Mouse (Mus musculus): ENCODE measurements around the gene Slc25a14. TPM values are rescaled to one million over a fixed set of nuclear protein-coding genes. Genes with fewer than 3 reads are reported as not detected.

Gene Slc25a14
- polyA plus RNA-seq (2016; fragmentation: Nextera tagmentation; extraction: Ambion mirVana): 17.3 and 17.7 TPM in 2 replicates

DNA sequence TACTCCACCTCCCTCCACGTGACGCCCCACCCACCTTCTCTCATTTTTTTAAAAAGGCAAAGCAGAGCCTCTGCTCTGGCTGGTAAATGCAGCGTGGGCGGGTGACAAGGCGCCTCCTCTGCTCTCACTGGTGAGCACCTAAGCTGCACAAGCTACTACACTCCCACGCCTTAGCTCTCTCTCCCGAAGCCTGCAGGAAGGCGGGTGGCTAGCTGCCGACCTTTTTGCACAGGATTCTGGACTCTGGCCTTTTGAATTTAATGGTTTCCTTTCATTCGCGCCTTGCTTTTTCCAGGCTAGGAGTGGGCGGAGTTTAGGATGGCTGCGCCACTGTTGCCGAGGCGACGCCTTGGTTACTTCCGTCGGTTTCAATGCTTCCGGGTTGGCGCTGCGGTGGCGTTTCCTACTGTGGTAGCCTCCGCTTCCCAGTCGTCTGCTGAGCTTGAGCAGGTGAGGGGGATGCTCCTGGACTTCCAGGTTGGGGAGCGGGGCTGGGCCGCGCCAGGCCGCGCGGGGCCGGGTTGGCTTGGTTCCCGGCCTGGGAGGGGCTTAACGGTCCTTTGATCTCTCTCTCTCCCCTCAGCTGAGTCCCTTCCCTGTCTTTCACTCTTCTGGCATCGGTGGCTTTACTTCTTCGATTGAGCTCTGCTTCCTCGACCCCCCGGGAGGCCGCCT is at the start of gene Slc25a14:
Slc25a14 (plus strand) TSS at position 35 of the 675 bp plus-strand sequence.
- H3K27ac ChIP-seq (replicated peaks): peak within 1 kb of the TSS; percentile 85
- no peaks in the 10 kb centered on the region for H3K4me1 ChIP-seq
- H3K4me3 ChIP-seq: peak within 1 kb of the TSS; percentile 68
- 10% methylated on average over 38 of the region's 38 CpGs for WGBS
- peak; percentile 82 for DNase-seq (ENCODE audit: low spot score)
- no peaks in the 10 kb centered on the region for H3K9me3 ChIP-seq
- no peaks in the 10 kb centered on the region for H3K27me3 ChIP-seq (replicated peaks; ENCODE audit: low read depth, poor library complexity, severe bottlenecking)
- H3K36me3 ChIP-seq (replicated peaks): 0 out of 2 replicates have a peak, but pooled peaks cover 2% of the 10 kb centered on the region

DNA sequence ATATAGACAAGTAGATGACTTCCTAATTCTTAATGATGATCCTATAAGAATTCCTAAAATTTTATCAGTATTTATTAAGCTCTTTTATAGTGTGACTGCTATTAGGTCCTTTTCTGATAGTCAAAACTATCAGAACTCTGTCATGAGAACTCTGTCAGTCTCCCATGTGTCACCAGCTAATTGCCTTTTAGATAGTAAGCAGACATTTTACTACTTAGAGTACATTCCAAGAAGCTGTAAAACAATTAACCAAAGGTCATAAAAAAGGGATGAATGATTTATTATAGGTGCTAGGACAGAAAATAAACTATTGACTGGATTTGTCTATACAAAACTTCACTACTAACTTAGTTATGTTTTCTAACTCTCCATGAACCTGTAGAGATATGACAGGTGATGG is 39.9 kb upstream of the Slc25a14 start:
- Histone ChIP-seq H3K4me3 (no peak overlapping the region), H3K36me3 (replicated peaks) (peaks cover 80% of the 10 kb centered on the region), H3K4me1 (no peaks in the 10 kb centered on the region), H3K27me3 (replicated peaks; ENCODE audit: low read depth, poor library complexity, severe bottlenecking) (no peaks in the 10 kb centered on the region), H3K27ac (replicated peaks) (no peak overlapping the region), H3K9me3 (no peaks in the 10 kb centered on the region)
- DNase-seq (ENCODE audit: low spot score): no peak

DNA sequence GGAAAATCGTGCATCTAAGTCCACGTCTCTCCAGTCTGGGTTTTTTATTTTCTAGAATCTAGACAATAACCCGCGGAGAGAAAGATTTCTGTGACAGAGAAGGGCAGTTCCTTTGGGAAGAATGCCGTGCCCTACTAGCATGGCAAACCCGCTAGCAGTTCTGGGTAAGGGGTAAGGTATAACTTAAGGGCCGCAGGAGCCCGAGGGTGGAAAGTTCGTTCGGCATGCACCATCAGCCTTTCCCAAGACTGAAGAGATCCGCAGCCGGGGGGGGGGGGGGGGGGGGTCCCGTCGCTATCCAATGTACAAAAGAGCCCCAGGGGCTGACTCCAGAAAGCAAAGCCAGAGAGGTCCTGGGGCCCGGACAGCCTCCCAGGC is 29.5 kb upstream of the Slc25a14 start:
- H3K27ac ChIP-seq (replicated peaks): peak overlapping the region; percentile 91
- peaks cover 31% of the 10 kb centered on the region for H3K36me3 ChIP-seq (replicated peaks)
- 19% methylated on average over 12 of the region's 15 CpGs for WGBS
- DNase-seq (ENCODE audit: low spot score): no peak
- H3K27me3 ChIP-seq (replicated peaks; ENCODE audit: low read depth, poor library complexity, severe bottlenecking): no peaks in the 10 kb centered on the region
- peaks cover 2% of the 10 kb centered on the region; the same call in 1 of the 2 replicates for H3K9me3 ChIP-seq
- peaks cover 8% of the 10 kb centered on the region; the same call in 1 of the 2 replicates for H3K4me1 ChIP-seq
- H3K4me3 ChIP-seq: peak overlapping the region; percentile 72

DNA sequence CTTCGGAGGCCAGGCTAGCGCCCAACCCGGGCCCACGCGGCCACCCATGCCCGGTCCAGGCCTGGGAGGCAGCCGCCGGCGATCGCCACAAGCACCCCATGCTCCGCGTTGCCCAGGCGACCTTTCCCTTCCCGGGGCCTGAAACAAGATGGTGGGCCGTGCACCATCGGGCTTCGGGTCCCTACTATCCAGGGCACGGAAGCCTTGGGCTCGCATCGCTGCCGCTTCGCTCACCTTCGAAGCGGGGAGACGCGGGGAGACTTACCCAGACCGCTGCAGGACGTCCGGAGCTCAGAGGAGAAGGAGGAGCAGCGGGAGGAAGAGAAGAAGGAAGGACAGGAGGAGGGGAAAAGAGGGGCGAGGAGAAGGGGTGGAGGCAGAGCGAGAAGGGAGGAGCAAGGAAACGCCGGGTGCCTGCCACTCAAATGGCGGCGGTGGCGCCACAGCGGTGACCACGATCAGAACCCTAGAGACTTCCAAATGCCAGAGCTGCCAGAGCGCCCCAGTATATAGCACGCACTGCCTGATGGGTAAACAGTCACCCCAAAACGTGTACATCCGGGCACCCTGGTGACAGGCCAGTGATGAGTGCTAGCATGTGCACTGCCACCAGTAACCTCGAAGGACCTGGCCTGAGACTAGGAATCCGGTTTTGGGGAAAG is 29.0 kb upstream of the Slc25a14 start, which contains the start of gene Zfp280c:
Zfp280c (minus strand) TSS at position 406 of the 662 bp plus-strand sequence.
- peak within 1 kb of the TSS; percentile 91 for H3K27ac ChIP-seq (replicated peaks)
- DNase-seq (ENCODE audit: low spot score): peak; percentile 82
- no peaks in the 10 kb centered on the region for H3K27me3 ChIP-seq (replicated peaks; ENCODE audit: low read depth, poor library complexity, severe bottlenecking)
- H3K36me3 ChIP-seq (replicated peaks): peaks cover 26% of the 10 kb centered on the region
- peaks cover 2% of the 10 kb centered on the region; the same call in 1 of the 2 replicates for H3K9me3 ChIP-seq
- 18% methylated on average over 45 of the region's 45 CpGs for WGBS
- peaks cover 8% of the 10 kb centered on the region; the same call in 1 of the 2 replicates for H3K4me1 ChIP-seq
- peak within 1 kb of the TSS; percentile 72 for H3K4me3 ChIP-seq

DNA sequence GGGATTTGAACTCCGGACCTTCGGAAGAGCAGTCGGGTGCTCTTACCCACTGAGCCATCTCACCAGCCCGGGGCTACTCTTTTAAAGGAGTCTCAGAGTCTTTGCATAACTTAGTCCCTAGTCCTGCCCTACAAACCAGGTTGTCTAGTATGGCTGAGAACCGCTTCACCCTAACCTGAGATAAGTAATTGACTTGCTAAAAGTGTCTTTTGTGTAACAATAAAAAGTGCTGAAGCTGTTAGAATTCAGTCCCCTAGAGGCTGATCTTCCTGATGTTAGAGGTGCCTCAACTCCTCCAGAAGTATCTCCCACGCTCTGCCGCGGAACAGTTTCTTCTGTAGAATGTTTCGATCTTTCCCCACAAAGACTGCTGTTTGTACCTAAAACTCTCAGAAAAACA is 27.2 kb upstream of the Slc25a14 start:
- Histone ChIP-seq H3K4me1 (peaks cover 8% of the 10 kb centered on the region; the same call in 1 of the 2 replicates), H3K36me3 (replicated peaks) (peaks cover 10% of the 10 kb centered on the region), H3K27me3 (replicated peaks; ENCODE audit: low read depth, poor library complexity, severe bottlenecking) (no peaks in the 10 kb centered on the region), H3K4me3 (no peak overlapping the region), H3K27ac (replicated peaks) (no peak overlapping the region), H3K9me3 (peaks cover 2% of the 10 kb centered on the region; the same call in 1 of the 2 replicates)
- no peak for DNase-seq (ENCODE audit: low spot score)
- 80% methylated on average over 9 of the region's 9 CpGs for WGBS

DNA sequence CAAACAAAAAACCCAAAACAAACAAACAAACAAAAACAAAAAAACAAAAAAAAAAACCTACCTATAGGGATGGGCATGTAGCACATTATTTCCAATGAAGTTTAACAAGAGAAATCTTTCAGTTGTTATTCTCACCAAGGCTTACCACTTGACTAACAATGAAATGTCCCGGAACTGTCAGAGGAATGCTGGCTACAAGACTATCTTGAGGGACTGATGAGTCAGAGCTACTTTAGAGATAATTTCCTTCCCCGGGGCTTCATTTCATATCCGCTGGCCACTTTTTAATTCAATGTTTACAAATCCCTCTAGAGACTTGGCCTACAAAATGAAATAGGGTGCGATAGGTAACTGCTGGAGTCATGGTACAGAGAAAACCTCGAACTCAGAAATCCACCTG is 26.3 kb upstream of the Slc25a14 start:
- Histone ChIP-seq H3K4me3 (no peak overlapping the region), H3K36me3 (replicated peaks) (0 out of 2 replicates have a peak, but pooled peaks cover 2% of the 10 kb centered on the region), H3K27ac (replicated peaks) (no peak overlapping the region), H3K9me3 (peaks cover 2% of the 10 kb centered on the region; the same call in 1 of the 2 replicates), H3K4me1 (peaks cover 8% of the 10 kb centered on the region; the same call in 1 of the 2 replicates), H3K27me3 (replicated peaks; ENCODE audit: low read depth, poor library complexity, severe bottlenecking) (no peaks in the 10 kb centered on the region)
- DNase-seq (ENCODE audit: low spot score): no peak
- 86% methylated on average over 5 of the region's 5 CpGs for WGBS

DNA sequence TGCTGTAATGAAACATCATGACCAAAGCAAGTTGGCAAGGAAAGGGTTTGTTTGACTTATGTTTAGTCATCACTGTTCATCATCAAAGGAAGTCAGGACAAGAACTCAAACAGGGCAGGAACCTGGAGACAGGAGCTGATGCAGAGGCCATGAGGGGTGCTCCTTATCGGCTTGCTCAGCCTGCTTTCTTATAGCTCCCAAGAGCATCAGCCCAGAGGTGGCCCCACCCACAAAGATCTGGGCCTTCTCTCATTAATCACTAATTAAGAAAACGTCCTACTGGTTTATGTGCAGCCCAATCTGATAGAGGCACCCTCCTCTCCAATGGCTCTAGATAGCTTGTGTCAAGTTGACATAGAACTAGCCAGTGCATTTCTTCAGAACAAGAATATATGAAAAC is 18.3 kb upstream of the Slc25a14 start:
- Histone ChIP-seq H3K36me3 (replicated peaks) (no peaks in the 10 kb centered on the region), H3K9me3 (no peaks in the 10 kb centered on the region), H3K27ac (replicated peaks) (no peak overlapping the region), H3K27me3 (replicated peaks; ENCODE audit: low read depth, poor library complexity, severe bottlenecking) (no peaks in the 10 kb centered on the region), H3K4me1 (no peaks in the 10 kb centered on the region), H3K4me3 (no peak overlapping the region)
- no peak for DNase-seq (ENCODE audit: low spot score)
- WGBS: 53% methylated on average over 2 of the region's 2 CpGs

DNA sequence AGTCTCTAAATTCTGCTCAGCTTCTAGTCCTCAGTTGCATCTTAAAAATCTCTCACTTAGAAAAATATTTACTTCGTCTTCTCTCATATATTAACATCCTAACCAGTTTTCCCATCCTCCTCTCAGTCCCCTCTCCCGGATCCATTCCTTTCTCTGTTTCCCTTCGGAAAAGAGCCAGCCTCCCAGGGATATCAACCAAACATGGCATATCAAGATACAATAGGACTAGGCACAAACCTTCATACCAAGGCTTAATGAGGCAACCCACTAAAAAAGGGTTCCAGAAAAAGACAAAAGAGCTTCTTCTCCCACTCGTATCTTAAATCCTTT is 199 bp upstream of the Slc25a14 start:
- Histone ChIP-seq H3K9me3 (no peaks in the 10 kb centered on the region), H3K4me1 (no peaks in the 10 kb centered on the region), H3K27me3 (replicated peaks; ENCODE audit: low read depth, poor library complexity, severe bottlenecking) (no peaks in the 10 kb centered on the region), H3K27ac (replicated peaks) (peak overlapping the region; percentile 85), H3K4me3 (peak overlapping the region; percentile 68), H3K36me3 (replicated peaks) (no peaks in the 10 kb centered on the region)
- no peak for DNase-seq (ENCODE audit: low spot score)
- 29% methylated on average over 4 of the region's 4 CpGs for WGBS

DNA sequence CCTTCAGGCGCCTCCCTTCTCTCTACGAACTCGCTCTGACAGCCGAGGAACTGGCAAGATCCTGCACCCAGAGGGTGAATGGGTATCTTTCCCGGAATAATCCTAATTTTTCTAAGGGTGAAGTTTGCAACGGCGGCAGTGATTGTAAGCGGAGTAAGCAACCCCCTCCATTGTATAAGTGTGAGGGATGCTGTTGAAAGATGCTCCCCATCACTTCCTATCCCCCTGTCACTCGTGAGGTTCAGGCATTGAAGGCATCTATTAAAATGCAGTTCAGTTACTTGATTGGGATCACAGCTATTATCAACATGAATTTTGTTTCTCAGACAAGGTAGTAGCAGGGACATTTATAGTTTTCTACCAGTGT is 824 bp downstream of the Slc25a14 start:
- no peaks in the 10 kb centered on the region for H3K9me3 ChIP-seq
- WGBS: 29% methylated on average over 9 of the region's 9 CpGs
- peak overlapping the region; percentile 85; the same call in 1 of the 2 replicates for H3K27ac ChIP-seq (replicated peaks)
- no peaks in the 10 kb centered on the region for H3K27me3 ChIP-seq (replicated peaks; ENCODE audit: low read depth, poor library complexity, severe bottlenecking)
- peaks cover 4% of the 10 kb centered on the region; the same call in 1 of the 2 replicates for H3K36me3 ChIP-seq (replicated peaks)
- H3K4me3 ChIP-seq: peak overlapping the region; percentile 68
- DNase-seq (ENCODE audit: low spot score): no peak
- H3K4me1 ChIP-seq: no peaks in the 10 kb centered on the region

DNA sequence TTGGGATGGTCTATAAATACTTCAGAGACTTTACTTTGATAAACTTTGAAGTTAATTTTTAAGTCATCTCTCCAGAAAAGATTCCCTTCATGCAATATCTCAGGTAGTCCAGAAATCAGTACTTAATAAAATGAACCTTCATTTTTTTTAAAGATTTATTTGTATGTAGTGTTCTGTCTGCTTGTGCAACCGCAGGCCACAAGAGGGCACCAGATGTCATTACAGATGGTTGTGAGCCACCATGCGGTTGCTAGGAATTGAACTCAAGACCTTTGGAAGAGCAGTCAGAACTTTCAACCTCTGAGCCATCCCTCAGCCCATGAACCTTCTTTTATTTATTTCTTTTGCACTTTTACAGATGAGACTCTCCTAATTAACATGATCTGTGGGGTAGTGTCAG is 13.8 kb downstream of the Slc25a14 start:
- no peaks in the 10 kb centered on the region for H3K9me3 ChIP-seq
- H3K36me3 ChIP-seq (replicated peaks): peaks cover 14% of the 10 kb centered on the region; the same call in 1 of the 2 replicates
- DNase-seq (ENCODE audit: low spot score): no peak
- H3K27me3 ChIP-seq (replicated peaks; ENCODE audit: low read depth, poor library complexity, severe bottlenecking): no peaks in the 10 kb centered on the region
- H3K27ac ChIP-seq (replicated peaks): no peak overlapping the region
- H3K4me1 ChIP-seq: no peaks in the 10 kb centered on the region
- H3K4me3 ChIP-seq: no peak overlapping the region
- 65% methylated on average over 2 of the region's 2 CpGs for WGBS

DNA sequence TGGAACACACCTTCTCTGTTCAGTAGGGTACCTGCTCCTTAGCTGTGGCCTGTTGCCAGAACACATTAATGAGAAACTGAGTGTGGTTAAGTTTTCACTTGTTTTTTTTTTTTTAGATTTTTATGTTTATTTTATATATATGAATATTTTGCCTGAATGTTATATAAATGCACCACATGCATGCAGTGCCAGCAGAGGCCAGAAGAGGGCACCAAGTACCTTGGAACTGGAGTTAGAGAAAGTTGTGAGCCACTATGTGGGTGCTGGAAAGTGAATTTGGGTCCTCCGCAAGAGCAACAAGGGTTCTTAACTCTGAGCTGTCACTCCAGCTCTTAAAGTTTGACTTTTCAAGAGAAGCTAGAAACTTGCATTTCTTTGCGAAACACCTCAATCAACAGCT is 20.9 kb downstream of the Slc25a14 start:
- peak; percentile 16 for DNase-seq (ENCODE audit: low spot score)
- no peak overlapping the region for H3K27ac ChIP-seq (replicated peaks)
- H3K4me3 ChIP-seq: no peak overlapping the region
- 93% methylated on average over 2 of the region's 2 CpGs for WGBS
- H3K9me3 ChIP-seq: no peaks in the 10 kb centered on the region
- H3K36me3 ChIP-seq (replicated peaks): 0 out of 2 replicates have a peak, but pooled peaks cover 5% of the 10 kb centered on the region
- H3K27me3 ChIP-seq (replicated peaks; ENCODE audit: low read depth, poor library complexity, severe bottlenecking): no peaks in the 10 kb centered on the region
- no peaks in the 10 kb centered on the region for H3K4me1 ChIP-seq

DNA sequence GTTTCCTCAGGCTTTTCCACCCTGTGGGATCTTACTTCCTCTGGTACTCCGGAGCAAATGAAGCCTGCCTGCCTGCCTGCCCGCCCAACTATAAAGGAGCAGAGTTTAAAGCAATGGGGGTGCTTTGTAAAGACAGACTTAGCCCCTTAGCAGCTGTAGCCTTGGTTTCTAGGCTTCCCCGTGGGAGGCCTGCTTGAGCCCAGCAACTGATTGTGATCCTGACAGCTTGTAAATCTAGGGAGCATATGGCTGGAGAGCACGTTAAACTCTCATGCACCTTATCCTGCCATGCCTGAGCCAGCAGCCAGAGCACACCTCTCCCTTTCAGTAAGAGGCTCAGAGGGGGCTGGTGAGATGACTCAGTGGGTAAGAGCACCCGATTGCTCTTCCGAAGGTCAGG is 43.6 kb downstream of the Slc25a14 start:
- Histone ChIP-seq H3K27me3 (replicated peaks; ENCODE audit: low read depth, poor library complexity, severe bottlenecking) (no peaks in the 10 kb centered on the region), H3K36me3 (replicated peaks) (no peaks in the 10 kb centered on the region), H3K4me3 (no peak overlapping the region), H3K4me1 (no peaks in the 10 kb centered on the region), H3K9me3 (no peaks in the 10 kb centered on the region), H3K27ac (replicated peaks) (no peak overlapping the region)
- DNase-seq (ENCODE audit: low spot score): no peak
- 38% methylated on average over 6 of the region's 6 CpGs for WGBS

DNA sequence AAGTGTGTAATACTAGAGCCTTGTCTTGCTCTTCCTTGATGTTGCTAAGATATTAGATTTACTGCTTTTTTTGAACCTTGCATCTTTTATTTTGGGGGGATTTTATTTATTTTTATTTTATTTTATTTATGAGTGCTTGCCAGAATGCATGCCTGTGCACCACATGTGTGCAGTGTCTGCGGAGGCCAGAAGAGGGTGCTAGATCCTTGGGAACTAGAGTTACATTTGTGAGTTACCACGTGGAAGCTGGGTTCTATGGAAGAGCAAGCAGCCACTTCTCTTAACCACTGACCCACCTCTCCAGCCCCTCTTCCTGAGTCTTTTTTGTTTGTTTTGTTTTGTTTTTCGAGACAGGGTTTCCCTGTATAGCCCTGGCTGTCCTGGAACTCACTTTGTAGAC is 46.4 kb downstream of the Slc25a14 start:
- WGBS: 67% methylated on average over 3 of the region's 3 CpGs
- Histone ChIP-seq H3K27ac (replicated peaks) (no peak overlapping the region), H3K9me3 (no peaks in the 10 kb centered on the region), H3K4me3 (no peak overlapping the region), H3K36me3 (replicated peaks) (no peaks in the 10 kb centered on the region), H3K4me1 (no peaks in the 10 kb centered on the region), H3K27me3 (replicated peaks; ENCODE audit: low read depth, poor library complexity, severe bottlenecking) (no peaks in the 10 kb centered on the region)
- DNase-seq (ENCODE audit: low spot score): no peak

All from embryonic facial prominence, embryonic 10.5 days (tissue).